In genomic region chr4:62470598-62471051, GRCm38 (mm10) we compare ENCODE assay signal across 8 mouse cellular contexts. TPM values are rescaled to one million over a fixed set of nuclear protein-coding genes. Genes with fewer than 3 reads are reported as not detected.
DNase-seq lines count a peak whose midpoint lies in the region; ATAC-seq lines count a peak whose summit lies in the region.

Wdr31 (minus strand) TSS chr4:62470896.

- H3K36me3 ChIP-seq in hindbrain, embryonic 15.5 days: no peaks in the 10 kb centered on the region

- H3K27ac ChIP-seq in hindbrain, embryonic 15.5 days (replicated peaks): peak within 1 kb of the TSS; percentile 60; the same call in 1 of the 2 replicates

- peaks cover 5% of the 10 kb centered on the region for H3K4me1 ChIP-seq in hindbrain, embryonic 15.5 days (replicated peaks)

- no peaks in the 10 kb centered on the region for H3K27me3 ChIP-seq in hindbrain, embryonic 15.5 days

- 2% methylated on average over 30 of the region's 30 CpGs for WGBS in hindbrain, embryonic 15.5 days

- peak within 1 kb of the TSS; percentile 62 for H3K4me3 ChIP-seq in hindbrain, embryonic 15.5 days

- ATAC-seq in hindbrain, embryonic 15.5 days (ENCODE audit: low FRiP score, low read depth): peak; percentile 95

- peak; percentile 92 for DNase-seq in ZHBTc4 (ENCODE audit: low read depth, low spot score)
- peak; percentile 80 to 82 for DNase-seq in cerebellum, postnatal 36 days
- DNase-seq in frontal cortex, postnatal 36 days (ENCODE audit: low spot score in 2 of 2): peak; percentile 80 to 86
- DNase-seq in left cerebral cortex, adult 11 months (ENCODE audit: low spot score): peak; percentile 70
- peak; percentile 68 for DNase-seq in lung, postnatal 36 days
- DNase-seq in retina, postnatal 1 day: peak; percentile 88
- DNase-seq in thymus, postnatal 4 days: peak; percentile 88

- H3K9ac ChIP-seq in hindbrain, embryonic 15.5 days: peak within 1 kb of the TSS; percentile 61

- H3K9me3 ChIP-seq in hindbrain, embryonic 15.5 days: no peaks in the 10 kb centered on the region

- peak within 1 kb of the TSS; percentile 65 for H3K4me2 ChIP-seq in hindbrain, embryonic 15.5 days

RNA-seq across cellular contexts. Expression of gene Wdr31, which starts in this region (rescaled TPM):
- polyA plus RNA-seq in hindbrain, embryonic 15.5 days (2015; fragmentation: Nextera tagmentation; extraction: Ambion mirVana): 12.9 and 13.2 TPM in 2 replicates

Comparison
In these comparisons a context has a peak if more than half of its experiments do, and no peak if none do; other contexts are left out.
1. Peak in every context shown above with its lines: DNase-seq, ATAC-seq, H3K4me3 ChIP-seq and H3K27ac ChIP-seq.